Mouse (Mus musculus) small intestine, adult 2 months (tissue): ENCODE measurements around the gene Galnt7. TPM values are rescaled to one million over a fixed set of nuclear protein-coding genes. Genes with fewer than 3 reads are reported as not detected.
A peak's percentile ranks its signal among the peaks of the same experiment; 100 is the strongest.

Source experiments
- H3K27ac ChIP-seq: fragments of 200-500 bp; 2 replicates; pipeline ENCODE4 v1.5.1; 2012; ENCODE audit warnings: low read depth, low read length, control low read depth, inconsistent platforms; ENCODE audit not compliant: insufficient read depth
- H3K27me3 ChIP-seq: fragments of 200-500 bp; 2 replicates; pipeline ENCODE4 v1.6.1; 2012; ENCODE audit warnings: mild to moderate bottlenecking, moderate library complexity, low read length, inconsistent platforms; ENCODE audit not compliant: control insufficient read depth, insufficient read depth
- H3K36me3 ChIP-seq: fragments of 200-500 bp; 2 replicates; pipeline ENCODE4 v1.6.1; 2012; ENCODE audit warnings: mild to moderate bottlenecking, low read length, control low read depth, inconsistent platforms; ENCODE audit not compliant: control insufficient read depth, insufficient read depth
- H3K4me1 ChIP-seq: fragments of 200-500 bp; 2 replicates; pipeline ENCODE4 v1.6.1; 2012; ENCODE audit warnings: low read length, inconsistent platforms, mixed read lengths; ENCODE audit not compliant: control insufficient read depth, insufficient read depth, insufficient read length
- H3K4me3 ChIP-seq: fragments of 200-500 bp; 2 replicates; pipeline ENCODE4 v1.5.1; 2012; ENCODE audit warnings: low read depth, mild to moderate bottlenecking, control low read depth, inconsistent platforms, low read length, moderate library complexity
- CTCF ChIP-seq: fragments of 200-500 bp; IDR thresholded peaks from 2 replicates; pipeline ENCODE4 v1.5.1; 2012; ENCODE audit warnings: low read depth, mild to moderate bottlenecking, control low read depth, inconsistent platforms, low read length, moderate library complexity, mixed read lengths; ENCODE audit not compliant: insufficient replicate concordance, insufficient read length; ENCODE audit errors: extremely low read depth
- POLR2A ChIP-seq: fragments of 200-500 bp; IDR thresholded peaks from 2 replicates; pipeline ENCODE4 v1.6.1; 2012; ENCODE audit warnings: low read depth, mild to moderate bottlenecking, control low read depth, inconsistent platforms, low read length, moderate library complexity
- WGBS: fragments of 180-500 bp; shearing (Covaris S2); methylation state at CpG from one replicate; pipeline ENCODE4 v1.1.7; 2018; 5-methylcytosine and 5-hydroxymethylcytosine counted together
- polyA plus RNA-seq: library from polyadenylated mRNA; depleted of rRNA; stranded (reverse); fragments of >200 nt; gene quantifications from 2 replicates; pipeline ENCODE4 v1.2.3, GENCODE M21; 2012

The Galnt7 gene
- polyA plus RNA-seq, 1 experiment, result 3.7 TPM

DNA sequence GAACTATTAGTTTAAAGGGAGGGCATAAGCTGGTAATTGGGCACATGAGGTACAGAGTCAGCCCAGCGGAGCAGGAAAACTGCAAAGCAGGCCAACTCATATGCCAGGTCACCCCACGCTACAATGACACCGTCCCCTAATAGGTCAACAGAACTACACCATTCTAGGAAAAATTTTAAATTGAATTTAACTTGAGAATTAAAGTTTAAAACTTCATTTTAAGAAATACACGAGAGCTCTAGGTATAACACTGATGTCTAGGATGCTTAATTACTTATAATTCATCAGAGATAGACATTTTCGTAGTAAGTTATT is 67.7 kb downstream of the Galnt7 start:
- WGBS, result 92% methylated on average over 5 of the region's 5 CpGs
- H3K4me1 ChIP-seq, result peaks cover 23% of the 10 kb centered on the region; the same call in 1 of the 2 replicates
- TF ChIP-seq POLR2A (no peak), CTCF (no peak)
- no peak overlapping the region for H3K27ac ChIP-seq
- no peak overlapping the region for H3K4me3 ChIP-seq
- no peaks in the 10 kb centered on the region for H3K27me3 ChIP-seq
- peaks cover 4% of the 10 kb centered on the region; the same call in 1 of the 2 replicates for H3K36me3 ChIP-seq

DNA sequence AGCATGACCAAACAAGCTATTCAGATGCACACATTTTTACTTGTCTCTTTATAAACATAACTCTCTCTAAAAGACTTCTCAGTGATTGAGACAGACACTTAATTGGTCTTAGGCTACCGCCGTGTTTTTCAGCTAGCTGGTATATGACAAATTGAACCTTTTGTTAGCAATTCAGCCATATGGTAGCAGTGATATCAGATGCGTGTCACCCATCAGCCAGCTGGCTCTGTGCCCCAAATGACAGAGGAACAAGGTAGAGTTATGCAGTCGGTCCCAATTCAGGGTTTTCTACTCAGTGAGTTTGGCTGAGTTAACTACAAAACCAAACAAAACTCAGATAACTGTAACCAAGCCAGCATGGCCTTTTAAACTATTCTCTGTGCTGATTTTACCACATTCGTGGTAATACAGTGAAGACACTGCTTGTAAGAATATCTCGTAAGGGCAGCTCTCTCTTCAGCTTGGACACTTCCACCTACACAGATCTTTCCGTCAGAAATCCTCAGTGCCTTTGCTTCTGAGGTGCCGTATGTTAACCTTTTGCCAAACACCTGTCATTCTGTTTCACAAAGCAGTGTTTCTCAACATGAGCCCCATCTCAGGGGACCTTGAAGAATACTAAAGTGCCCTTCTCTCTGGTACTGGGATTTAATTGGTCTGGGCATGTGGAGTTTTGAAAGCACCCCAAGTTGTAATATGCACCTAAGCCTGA is 68.3 kb downstream of the Galnt7 start:
- H3K27ac ChIP-seq, result no peak overlapping the region
- TF ChIP-seq CTCF (no peak), POLR2A (no peak)
- 40% methylated on average over 8 of the region's 8 CpGs for WGBS

DNA sequence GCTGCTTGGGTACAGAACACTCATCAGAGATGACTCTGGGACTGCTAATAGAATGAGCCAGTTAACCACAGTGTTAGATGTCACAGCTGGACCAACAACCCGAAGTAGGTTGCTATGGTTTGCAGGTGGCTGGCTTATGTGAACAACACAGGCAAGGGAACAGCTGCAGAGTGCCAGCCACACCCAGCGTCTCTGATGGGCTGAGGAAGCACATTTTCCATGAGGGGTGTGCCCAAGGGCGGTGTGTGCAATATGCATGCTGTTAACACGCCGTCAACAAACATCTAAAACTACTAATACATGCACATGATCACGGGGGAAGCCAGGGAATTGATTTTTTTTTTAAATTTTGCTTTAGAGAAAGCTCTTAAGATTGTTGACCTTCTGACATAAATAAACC is 73.0 kb downstream of the Galnt7 start:
- H3K27ac ChIP-seq, result peak overlapping the region; percentile 23; the same call in 1 of the 2 replicates
- 15% methylated on average over 6 of the region's 6 CpGs for WGBS
- no peaks in the 10 kb centered on the region for H3K27me3 ChIP-seq
- H3K36me3 ChIP-seq, result peaks cover 4% of the 10 kb centered on the region; the same call in 1 of the 2 replicates
- TF ChIP-seq POLR2A (no peak), CTCF (no peak)
- peaks cover 23% of the 10 kb centered on the region; the same call in 1 of the 2 replicates for H3K4me1 ChIP-seq
- no peak overlapping the region for H3K4me3 ChIP-seq

More for the DNA sequence above, 68.3 kb downstream of the Galnt7 start:
- Histone ChIP-seq H3K36me3 (peaks cover 4% of the 10 kb centered on the region; the same call in 1 of the 2 replicates), H3K27me3 (no peaks in the 10 kb centered on the region), H3K4me1 (peaks cover 23% of the 10 kb centered on the region; the same call in 1 of the 2 replicates), H3K4me3 (no peak overlapping the region)

DNA sequence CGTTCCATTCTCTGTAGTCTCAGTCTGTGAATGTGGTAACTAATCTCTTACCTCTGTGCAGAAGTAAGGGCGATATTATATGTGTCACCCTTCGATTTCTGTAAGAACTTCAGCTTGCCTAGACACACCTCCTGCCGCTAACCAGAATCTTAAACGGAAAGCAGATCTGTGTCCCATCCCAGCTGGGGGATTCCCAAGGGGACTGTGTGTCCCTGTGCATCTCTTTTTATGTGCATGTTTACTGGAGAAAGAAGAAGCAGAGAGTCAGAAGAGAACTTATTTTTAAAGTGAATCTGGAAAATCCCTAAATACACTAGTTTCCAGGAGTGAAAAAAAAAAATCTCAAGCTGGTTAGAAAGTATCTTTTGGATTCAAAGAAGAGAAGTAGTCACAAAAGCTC is 75.5 kb downstream of the Galnt7 start:
- Histone ChIP-seq H3K4me3 (no peak overlapping the region), H3K27ac (no peak overlapping the region), H3K36me3 (peaks cover 2% of the 10 kb centered on the region; the same call in 1 of the 2 replicates), H3K4me1 (peaks cover 23% of the 10 kb centered on the region; the same call in 1 of the 2 replicates), H3K27me3 (no peaks in the 10 kb centered on the region)
- 51% methylated on average over 5 of the region's 5 CpGs for WGBS
- TF ChIP-seq CTCF (no peak), POLR2A (no peak)

DNA sequence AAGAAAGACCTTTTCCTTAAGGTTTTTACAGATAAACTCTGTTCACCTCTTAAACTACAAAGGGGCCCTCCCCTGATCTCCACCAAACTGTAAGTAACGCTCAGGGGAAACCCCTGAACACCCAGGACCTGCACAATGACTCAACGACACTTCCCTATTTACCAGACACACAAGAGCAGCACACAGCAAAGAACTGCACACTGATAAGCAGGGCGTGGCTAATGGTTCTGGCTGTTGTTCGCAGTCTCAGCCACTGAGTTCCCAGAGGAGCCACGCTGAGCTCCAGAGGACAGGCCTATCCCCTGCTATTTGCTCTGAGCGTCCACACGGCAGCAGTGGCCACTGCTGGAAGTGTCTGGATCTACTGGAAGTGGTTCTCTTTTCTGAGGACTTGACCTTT is 76.6 kb downstream of the Galnt7 start:
- peaks cover 20% of the 10 kb centered on the region; the same call in 1 of the 2 replicates for H3K4me1 ChIP-seq
- 5% methylated on average over 7 of the region's 7 CpGs for WGBS
- peak overlapping the region; percentile 60 for H3K27ac ChIP-seq
- H3K36me3 ChIP-seq, result no peaks in the 10 kb centered on the region; the same call in 1 of the 2 replicates
- no peaks in the 10 kb centered on the region for H3K27me3 ChIP-seq
- no peak overlapping the region for H3K4me3 ChIP-seq
- TF ChIP-seq POLR2A (no peak), CTCF (0 out of 2 replicates have a peak, but pooled peaks have one; percentile 33)

DNA sequence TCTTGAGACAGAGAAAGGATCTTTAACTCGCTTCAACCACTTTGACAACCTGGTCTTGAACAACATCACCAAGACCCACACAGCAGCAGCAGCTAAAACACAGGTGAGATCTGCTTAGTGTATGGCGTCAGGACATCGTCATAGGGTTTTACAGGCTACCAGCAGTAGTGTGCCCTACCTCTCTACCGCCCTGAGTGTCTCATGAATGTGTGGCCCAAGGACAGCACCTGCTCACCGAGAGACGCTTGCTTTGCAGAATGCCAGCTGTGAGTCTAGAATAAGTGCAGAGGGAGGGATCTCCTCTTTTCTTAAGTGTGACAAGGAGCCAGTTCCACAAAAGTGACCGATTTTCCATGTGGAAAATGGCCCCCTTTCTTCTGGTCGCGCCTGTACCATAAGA is 77.5 kb downstream of the Galnt7 start:
- peaks cover 17% of the 10 kb centered on the region; the same call in 1 of the 2 replicates for H3K4me1 ChIP-seq
- no peak overlapping the region for H3K4me3 ChIP-seq
- 77% methylated on average over 9 of the region's 9 CpGs for WGBS
- H3K27ac ChIP-seq, result no peak overlapping the region
- H3K36me3 ChIP-seq, result peaks cover 1% of the 10 kb centered on the region; the same call in 1 of the 2 replicates
- TF ChIP-seq POLR2A, result no peak
- H3K27me3 ChIP-seq, result no peaks in the 10 kb centered on the region

DNA sequence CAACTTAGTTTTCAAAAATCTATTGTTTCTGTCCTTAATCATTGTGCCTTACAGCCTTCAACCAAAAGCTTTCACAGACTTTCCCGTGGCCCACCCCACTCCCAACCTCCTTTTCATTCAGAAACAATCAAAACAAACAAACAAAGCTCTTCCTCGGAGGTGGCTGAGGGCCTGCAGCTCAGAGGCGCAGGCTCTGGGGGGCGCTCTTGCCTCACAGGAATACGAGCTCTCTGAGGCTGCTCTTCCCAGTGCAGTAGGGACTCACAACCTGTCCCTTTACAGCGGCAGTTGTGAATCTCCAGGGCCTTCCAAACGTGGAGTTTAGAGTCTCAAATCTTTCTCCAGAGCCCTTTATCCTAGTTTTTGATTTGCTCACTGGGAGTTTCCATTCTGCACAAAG is 78.4 kb downstream of the Galnt7 start:
- TF ChIP-seq POLR2A (no peak), CTCF (peak; percentile 99)
- Histone ChIP-seq H3K4me1 (peaks cover 12% of the 10 kb centered on the region; the same call in 1 of the 2 replicates), H3K36me3 (peaks cover 1% of the 10 kb centered on the region; the same call in 1 of the 2 replicates), H3K27ac (no peak overlapping the region), H3K4me3 (no peak overlapping the region), H3K27me3 (no peaks in the 10 kb centered on the region)
- 3% methylated on average over 7 of the region's 7 CpGs for WGBS
